Mouse (Mus musculus): ENCODE data around the gene Scn8a.

DNA sequence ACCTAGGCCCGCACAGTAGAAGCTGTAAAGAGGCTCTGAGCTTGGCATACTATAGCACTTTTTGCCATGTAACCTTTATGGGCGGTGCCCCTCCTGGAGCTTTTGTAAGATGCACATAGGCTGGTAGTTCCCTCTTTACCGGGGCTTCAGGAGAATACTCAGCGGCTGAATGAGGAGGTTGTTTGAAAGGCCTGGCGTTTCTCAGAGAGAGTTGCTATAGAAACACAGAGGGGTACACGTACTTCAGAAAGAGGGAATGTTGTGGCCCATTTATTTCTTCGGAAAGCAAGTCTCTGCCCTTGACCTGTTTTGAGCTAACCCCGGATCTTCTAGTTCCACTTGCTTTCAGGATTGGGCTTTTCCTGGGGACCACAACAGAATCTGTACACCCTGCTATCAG is 83.2 kb downstream of the Scn8a start:
- TF ChIP-seq POLR2A (IDR thresholded peaks at IDR 0.05; ENCODE audit: insufficient read length, low read depth) (no peak), POLR2AphosphoS2 (IDR thresholded peaks at IDR 0.05; ENCODE audit: insufficient read length, low read depth) (no peak), MAX (IDR thresholded peaks at IDR 0.05; ENCODE audit: low read depth) (no peak), SRF (IDR thresholded peaks at IDR 0.05; ENCODE audit: control insufficient read depth, insufficient read length, low read depth) (no peak), TCF12 (IDR thresholded peaks at IDR 0.05; ENCODE audit: insufficient read depth, poor library complexity, severe bottlenecking) (no peak), MYOD1 (IDR thresholded peaks at IDR 0.05; ENCODE audit: control insufficient read depth in 1 of 3, insufficient read length in 2 of 3, low read depth in 2 of 3) (no peak), REST (IDR thresholded peaks at IDR 0.05; ENCODE audit: insufficient read depth, insufficient read length) (no peak), CEBPB (IDR thresholded peaks at IDR 0.05; ENCODE audit: insufficient read depth, poor library complexity, severe bottlenecking) (no peak)
